Mouse (Mus musculus) cerebellum, adult (tissue): ENCODE data around the gene Il21r.

Experiments
- ATAC-seq: cut with Nextera tagmentation; 2 replicates; pipeline ENCODE4 v1.9.2; 2017; ENCODE audit warnings: mild to moderate bottlenecking, moderate library complexity, mixed read lengths; ENCODE audit not compliant: insufficient number of reproducible peaks, low FRiP score, low TSS enrichment

Gene Il21r

DNA sequence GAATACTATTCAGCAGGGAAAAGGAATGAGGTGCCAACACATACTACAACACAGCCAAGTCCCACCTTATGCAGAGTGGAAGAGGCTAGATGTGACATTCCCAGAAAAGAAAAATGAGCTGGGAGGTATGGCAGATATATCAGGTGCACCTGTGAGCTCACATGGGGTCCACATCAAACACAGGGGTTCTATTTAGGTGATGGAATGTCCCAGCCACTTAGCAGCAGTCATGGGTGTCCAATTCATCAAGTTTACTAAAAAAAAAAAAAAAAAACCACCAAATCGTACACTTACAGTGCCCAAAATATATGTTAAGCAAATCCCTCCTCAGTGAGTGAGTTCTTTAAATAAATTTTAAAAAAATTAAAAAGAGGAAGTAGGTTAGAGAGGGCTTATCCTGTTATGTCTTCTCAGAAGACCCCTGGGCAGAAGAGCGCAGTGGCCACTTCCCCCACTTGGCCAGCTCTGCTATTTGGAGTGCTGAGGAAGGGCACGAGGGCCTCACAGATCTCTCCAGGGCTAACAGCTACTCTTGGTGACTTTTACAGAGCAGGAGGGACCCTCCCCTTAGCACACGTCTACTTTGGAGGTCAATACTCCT, 3.8 kb upstream of the Il21r start:
- no peak for ATAC-seq

- ATAC-seq = no peak
Measured at GRCm38 (mm10) chr7:125600136-125600535, 3.1 kb upstream of the Il21r start.

DNA sequence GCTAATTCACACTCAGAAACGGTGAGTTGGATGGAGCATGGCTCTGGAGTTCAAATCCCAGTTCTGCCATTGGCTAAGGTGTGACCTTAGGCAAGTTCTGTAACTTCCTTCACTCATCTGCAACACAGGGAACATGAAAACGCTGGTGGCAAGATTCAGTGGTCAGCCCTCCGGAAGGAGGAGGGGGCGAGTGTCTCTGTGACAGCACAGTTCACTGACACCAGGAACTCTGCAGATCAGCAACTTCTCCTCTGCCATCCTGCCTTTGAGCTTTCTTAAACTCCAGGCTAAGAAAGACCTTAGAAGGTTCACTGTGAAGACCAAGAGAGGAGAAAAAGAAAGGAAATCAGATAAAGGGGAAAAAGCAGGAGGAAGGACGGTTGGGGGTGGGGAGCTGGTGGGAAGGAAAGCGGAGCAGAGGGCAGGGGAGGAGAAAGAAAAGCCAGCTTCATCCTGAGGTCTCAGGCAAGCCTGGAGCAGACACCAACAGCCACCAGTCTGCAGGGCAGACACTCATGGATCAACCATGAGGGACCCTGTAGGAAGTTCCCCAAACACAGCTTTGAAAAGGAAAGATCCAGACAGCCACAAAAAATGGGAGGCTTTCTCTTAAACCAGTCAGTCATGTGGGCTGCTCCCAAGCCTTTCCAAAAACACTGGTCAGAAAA, 2.5 kb upstream of the Il21r start:
- no peak for ATAC-seq

DNA sequence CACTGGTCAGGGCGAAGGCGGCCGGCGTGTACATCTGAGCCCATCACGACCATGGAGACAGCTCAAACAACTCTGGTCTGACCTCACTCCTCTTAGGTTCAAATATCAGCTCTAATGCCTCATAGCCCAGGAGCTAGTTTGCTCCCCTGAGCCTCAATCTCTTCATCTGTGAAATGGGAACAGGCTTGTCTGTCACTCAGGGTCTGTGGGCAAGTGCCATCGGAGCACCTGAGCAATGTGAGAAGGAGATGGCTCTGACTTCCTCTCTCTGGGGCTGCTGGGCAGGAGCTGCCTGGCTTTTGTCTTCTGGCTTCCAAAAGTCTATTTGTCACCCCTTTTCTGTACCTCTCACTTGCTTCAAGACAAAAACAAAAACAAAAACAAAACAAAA, 2.0 kb upstream of the Il21r start:
- no peak for ATAC-seq

DNA sequence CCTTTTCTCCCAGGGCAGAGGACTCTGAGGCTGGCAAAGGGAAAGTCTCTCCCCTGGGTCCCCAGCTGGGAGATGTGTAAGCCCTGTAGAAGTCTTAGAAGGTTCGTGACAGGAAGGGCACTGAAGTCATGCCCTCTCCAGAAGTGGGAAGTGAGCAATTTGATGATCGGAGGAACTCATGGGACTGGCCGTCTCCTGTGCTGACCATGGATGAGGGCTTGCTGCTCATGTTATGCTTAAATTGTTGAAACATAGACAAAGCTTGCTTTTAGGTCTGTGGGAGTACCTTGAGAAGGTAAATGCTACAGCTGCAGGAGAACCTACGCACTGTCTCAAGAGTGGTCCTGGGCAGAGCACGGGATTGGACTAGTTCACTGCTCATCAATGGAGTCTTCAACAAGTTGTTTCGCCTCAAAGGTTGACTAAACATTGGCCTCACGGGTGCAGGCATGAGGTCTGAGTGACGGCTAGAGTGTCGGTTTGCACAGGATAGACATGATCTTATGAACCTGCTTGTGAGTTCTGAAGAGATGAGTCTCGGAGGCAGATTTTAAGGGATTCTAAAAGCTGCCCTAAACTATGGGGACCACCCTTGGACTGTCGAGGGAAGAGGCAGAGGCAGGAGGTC, 1.3 kb upstream of the Il21r start:
- no peak for ATAC-seq

GRCm38 (mm10) chr7:125604362-125605319, 1.4 kb downstream of the Il21r start:
- ATAC-seq = no peak

DNA sequence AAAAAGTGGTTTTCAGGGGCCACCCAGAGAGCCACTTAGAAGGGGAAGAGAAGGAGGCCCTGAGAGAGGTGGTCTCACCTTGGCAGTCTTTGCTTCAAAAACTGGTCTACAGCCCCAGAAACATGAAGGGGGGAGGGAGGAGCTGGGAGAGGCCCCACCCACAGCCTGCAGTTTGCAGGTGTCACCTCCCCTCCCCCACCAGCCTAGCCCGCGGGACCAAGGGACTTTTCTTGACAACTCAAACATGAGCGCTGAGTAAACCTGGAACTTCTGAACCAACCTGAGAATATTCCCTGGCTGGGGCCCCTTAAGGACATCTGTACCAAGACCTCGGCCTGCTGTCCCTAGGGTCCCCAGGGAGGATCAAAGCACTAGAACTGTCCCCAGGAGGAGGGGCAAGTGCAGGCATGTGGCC, 2.5 kb downstream of the Il21r start:
- ATAC-seq = no peak

DNA sequence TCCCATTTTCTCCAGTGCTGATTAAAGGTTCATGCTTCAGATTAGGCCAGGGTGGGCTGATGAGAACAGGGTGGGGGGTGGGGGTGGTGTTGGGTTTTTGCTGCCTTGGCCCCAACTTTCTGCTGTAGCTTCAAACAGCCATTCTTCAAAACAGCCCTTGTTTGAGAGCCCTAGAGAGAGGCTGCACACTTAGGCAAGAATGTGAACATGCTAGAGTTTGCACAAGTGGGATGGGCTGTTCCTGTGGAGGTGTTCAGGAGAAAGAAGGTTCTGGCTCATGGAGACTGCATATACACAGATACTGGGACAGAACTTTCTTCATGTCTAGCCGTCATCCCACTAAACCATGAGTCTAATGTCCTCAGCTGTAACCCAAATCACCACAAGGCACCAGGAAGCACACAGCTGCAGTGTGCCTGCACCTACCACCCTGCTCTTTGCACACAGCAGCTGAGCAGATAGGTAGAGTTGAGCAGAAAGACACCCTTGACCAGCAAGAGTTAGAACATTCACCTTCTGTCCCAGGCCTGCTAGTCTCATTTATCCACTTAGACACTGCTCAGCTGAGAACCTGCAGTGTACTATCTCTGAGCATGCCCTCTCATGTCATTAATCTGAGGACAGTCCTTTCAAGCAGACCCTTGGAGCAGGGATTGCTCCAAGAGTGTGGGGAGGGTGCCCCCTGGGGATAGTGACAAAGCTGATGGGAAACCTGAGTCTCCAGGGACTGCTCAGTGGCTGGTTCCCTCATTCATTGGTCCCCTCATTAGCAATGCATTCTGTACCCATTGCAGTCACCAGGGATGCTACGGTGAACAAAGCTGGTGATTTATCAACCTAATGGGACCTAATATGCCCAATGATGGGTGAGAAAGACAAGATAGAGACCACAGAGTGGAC, 3.3 kb downstream of the Il21r start:
- ATAC-seq = no peak

- no peak for ATAC-seq
Measured at GRCm38 (mm10) chr7:125607384-125608182, 4.4 kb downstream of the Il21r start.

GRCm38 (mm10) chr7:125608183-125608688, 5.0 kb downstream of the Il21r start:
- ATAC-seq = no peak

- ATAC-seq = no peak
Measured at GRCm38 (mm10) chr7:125613579-125613978, 10.3 kb downstream of the Il21r start.

- no peak for ATAC-seq
Measured at GRCm38 (mm10) chr7:125615453-125615852, 12.2 kb downstream of the Il21r start.

DNA sequence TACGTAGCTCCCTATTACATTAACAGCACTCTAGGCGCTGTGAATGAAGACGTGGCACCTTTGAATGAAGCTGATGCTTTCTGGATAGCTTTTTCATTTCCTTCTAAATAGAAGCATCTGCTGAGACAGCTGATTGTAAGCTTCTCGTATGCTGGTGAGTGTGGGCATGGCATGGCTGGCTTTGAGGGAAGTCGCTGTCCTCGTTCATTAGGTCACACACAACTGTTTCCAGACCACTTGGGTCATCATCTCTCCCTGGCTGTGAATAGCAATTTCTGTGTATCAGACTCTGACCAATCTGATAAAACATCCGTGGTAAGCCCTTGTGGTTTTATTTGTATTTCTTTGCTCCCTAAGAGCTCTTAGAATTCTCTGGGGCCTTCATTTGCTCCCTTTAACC, 14.8 kb downstream of the Il21r start:
- no peak for ATAC-seq

DNA sequence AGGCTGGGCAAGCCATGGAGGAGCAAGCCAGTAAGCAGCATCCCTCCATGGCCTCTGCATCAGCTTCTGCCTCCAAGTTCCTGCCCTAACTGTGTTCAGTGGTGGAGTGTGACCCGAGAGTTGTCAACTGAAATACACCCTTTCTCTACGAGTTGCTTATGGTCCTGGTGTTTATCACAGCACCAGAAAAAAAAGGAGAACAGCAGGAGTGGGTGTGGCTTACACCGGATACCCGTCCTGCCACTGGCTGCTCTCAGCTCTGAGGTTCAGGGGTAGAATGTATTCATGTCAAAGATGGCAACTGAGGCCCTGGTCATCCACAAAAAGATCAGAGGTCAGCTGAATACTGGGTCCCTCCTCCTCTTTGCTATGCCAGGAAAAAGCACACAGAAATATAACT, 16.8 kb downstream of the Il21r start:
- no peak for ATAC-seq

GRCm38 (mm10) chr7:125622741-125623685, 19.8 kb downstream of the Il21r start:
- ATAC-seq = no peak

DNA sequence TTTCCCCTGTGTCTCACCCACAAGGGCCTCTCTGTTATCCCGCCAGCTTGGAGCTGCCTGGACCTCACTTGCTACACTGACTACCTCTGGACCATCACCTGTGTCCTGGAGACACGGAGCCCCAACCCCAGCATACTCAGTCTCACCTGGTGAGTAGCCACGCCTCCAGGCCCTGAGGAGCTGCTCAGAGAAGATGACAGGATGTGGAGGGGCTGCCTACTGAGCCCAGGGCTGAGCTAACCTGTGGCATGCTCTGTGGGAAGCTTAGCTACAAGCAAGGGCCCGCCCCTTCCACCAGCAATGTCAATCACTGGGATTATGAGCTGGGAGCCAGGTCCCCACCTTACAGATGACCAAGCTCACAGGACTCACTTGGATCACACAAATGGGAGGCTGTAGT, 22.0 kb downstream of the Il21r start:
- ATAC-seq = no peak

- no peak for ATAC-seq
Measured at GRCm38 (mm10) chr7:125625829-125626228, 22.6 kb downstream of the Il21r start.

GRCm38 (mm10) chr7:125630317-125630716, 27.1 kb downstream of the Il21r start:
- no peak for ATAC-seq
